Mouse (Mus musculus): ENCODE measurements around the gene C1qtnf9.

DNA sequence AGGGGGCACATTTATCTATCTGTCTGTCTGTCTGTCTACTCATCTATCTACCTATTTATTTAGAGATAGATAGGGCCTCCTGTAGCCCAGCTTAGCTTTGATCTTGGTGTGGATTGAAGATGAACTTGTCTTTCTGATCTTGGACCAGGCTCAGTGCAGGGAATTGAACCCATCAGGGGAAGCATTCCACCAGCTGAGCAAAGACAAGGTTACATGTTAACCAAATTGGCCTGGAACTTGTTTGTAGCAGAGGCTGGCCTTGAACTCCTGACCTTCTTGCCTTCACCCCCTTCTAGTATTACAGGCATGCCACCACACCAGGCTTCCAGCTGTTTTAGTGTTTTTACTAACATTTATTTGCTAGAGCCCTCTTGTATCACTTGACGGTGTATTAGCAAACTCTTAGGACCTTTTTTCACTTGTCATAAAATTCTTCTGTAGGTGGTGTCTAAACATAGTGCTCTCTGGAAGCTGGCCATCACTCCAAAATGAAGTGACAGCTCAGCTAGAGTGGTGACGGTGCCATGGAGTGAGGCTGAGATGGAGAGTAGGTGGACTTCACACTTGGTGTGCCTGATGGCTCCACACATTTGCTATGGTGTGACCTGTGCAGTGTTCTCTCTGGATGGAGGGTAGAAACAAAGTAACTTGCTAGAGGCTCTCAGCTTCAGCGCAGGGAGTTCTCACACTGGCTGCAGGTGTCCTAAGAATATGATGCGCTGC, 28.8 kb downstream of the C1qtnf9 start:
- TF ChIP-seq CTCF (IDR thresholded peaks at IDR 0.05; ENCODE audit: low read depth, low read length) (no peak), POLR2A (IDR thresholded peaks at IDR 0.05; ENCODE audit: extremely low read depth, insufficient read depth, low read length) (no peak)
